Mouse (Mus musculus): ENCODE data around the gene Itga9.

DNA sequence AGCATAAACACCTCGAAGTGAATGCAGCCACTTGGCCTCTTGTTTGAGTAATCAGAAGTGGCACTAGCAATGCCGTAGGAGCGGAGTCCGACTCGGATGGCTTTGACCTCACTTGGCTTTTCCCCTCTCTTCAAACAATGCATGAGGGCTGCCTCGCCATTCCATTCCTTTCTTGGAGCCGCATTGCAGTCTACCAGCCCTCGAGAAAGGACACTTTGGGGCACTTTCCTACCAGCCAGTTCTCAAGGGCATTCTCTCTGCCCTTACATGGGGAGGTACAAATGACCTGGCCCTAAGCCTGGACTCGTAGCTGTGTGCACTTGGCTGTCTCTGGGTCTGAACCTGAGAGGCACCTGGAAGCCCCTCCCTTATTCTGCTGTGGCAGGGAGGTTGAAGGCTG is 134.8 kb downstream of the Itga9 start:
- TF ChIP-seq POLR2A (IDR thresholded peaks at IDR 0.05; ENCODE audit: insufficient read length, low read depth) (no peak), MYOG (IDR thresholded peaks at IDR 0.05; ENCODE audit: control insufficient read depth in 1 of 3, insufficient read depth in 1 of 3, insufficient read length in 2 of 3, low read depth in 2 of 3) (no peak), USF1 (IDR thresholded peaks at IDR 0.05; ENCODE audit: low read depth) (no peak), SRF (IDR thresholded peaks at IDR 0.05; ENCODE audit: control insufficient read depth, insufficient read length, low read depth) (no peak), POLR2AphosphoS2 (IDR thresholded peaks at IDR 0.05; ENCODE audit: insufficient read length, low read depth) (no peak), E2F4 (IDR thresholded peaks at IDR 0.05; ENCODE audit: insufficient read depth) (no peak), MAX (IDR thresholded peaks at IDR 0.05; ENCODE audit: low read depth) (no peak)

All from myocyte (in vitro differentiated cells).